Mouse (Mus musculus): ENCODE data around the gene Igf2bp2. TPM values are rescaled to one million over a fixed set of nuclear protein-coding genes. Genes with fewer than 3 reads are reported as not detected.

Igf2bp2 gene
- polyA plus RNA-seq, 1 experiment, result 3.5 TPM

- Histone ChIP-seq H3K27ac (replicated peaks; ENCODE audit: low read depth, low read length) (no peak overlapping the region), H3K4me3 (ENCODE audit: insufficient read depth, low read depth, low read length) (peak overlapping the region; percentile 90), H3K4me1 (ENCODE audit: control insufficient read depth, insufficient read depth, insufficient read length, low read length) (no peaks in the 10 kb centered on the region)
Observed at GRCm38 (mm10) chr16:22161351-22162065, 1.6 kb downstream of the Igf2bp2 start.

DNA sequence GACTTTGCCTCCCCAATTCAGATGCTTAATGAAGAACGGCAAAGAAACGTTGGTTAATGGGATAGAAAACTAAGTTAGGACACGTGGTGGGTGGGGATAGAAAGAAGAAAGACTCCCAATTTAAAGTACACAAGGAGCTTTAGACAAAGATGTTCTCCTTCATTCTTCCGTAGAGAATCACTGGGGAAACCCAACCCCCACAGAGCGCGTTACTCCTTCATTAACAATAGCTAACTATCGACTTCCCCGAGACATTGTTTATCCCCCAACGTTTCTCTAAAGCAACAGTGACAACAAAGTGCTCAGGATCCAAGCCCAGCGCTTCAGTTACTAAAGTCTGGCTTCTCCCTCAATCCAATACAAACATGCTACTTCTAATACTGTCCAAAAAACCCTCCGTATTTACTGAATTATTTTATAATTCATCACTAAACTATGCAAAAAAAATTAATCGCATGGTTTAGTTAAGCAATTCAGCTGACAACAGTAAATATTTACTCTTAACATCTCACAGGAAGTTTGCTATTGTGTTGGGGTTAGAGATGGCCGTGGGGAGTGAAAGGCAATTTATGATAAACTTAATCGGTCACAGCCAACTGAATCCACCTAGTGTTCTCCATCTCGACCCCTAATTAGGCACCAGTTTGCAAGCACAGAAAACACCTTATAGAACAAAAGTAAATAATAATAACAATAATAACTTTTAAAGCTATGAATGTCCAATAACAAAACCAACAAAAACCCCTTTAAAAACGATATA is 2.5 kb downstream of the Igf2bp2 start:
- H3K27ac ChIP-seq (replicated peaks; ENCODE audit: low read depth, low read length), result no peak overlapping the region
- H3K4me3 ChIP-seq (ENCODE audit: insufficient read depth, low read depth, low read length), result peak overlapping the region; percentile 30
- no peaks in the 10 kb centered on the region for H3K4me1 ChIP-seq (ENCODE audit: control insufficient read depth, insufficient read depth, insufficient read length, low read length)

GRCm38 (mm10) chr16:22152941-22153444 is 10.1 kb downstream of the Igf2bp2 start:
- no peak overlapping the region for H3K4me3 ChIP-seq (ENCODE audit: insufficient read depth, low read depth, low read length)
- no peaks in the 10 kb centered on the region for H3K4me1 ChIP-seq (ENCODE audit: control insufficient read depth, insufficient read depth, insufficient read length, low read length)
- no peak overlapping the region for H3K27ac ChIP-seq (replicated peaks; ENCODE audit: low read depth, low read length)

- Histone ChIP-seq H3K27ac (replicated peaks; ENCODE audit: low read depth, low read length) (no peak overlapping the region), H3K4me3 (ENCODE audit: insufficient read depth, low read depth, low read length) (no peak overlapping the region), H3K4me1 (ENCODE audit: control insufficient read depth, insufficient read depth, insufficient read length, low read length) (no peaks in the 10 kb centered on the region)
Observed at GRCm38 (mm10) chr16:22151706-22152315, 11.3 kb downstream of the Igf2bp2 start.

DNA sequence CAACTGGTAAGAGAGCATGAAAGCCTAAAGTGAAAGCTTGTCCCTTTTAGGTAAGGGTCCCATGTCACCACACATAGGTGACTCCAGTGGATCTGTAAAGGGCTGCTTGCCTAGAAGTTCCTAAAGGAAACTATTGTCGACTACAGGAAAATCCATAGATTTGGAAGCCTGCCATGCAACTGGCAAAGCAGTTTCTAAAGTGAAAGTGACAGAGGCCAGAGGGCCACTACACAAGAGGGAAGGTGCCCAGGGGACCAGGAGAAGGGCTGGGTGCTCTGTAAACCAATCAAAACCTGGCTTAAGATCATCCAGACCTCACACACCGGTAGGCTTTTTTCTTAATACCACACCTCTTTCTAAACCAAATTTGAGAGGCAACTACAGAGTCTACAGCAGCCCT is 12.7 kb downstream of the Igf2bp2 start:
- Histone ChIP-seq H3K4me1 (ENCODE audit: control insufficient read depth, insufficient read depth, insufficient read length, low read length) (no peaks in the 10 kb centered on the region), H3K27ac (replicated peaks; ENCODE audit: low read depth, low read length) (no peak overlapping the region), H3K4me3 (ENCODE audit: insufficient read depth, low read depth, low read length) (no peak overlapping the region)

GRCm38 (mm10) chr16:22149659-22150345 is 13.3 kb downstream of the Igf2bp2 start:
- Histone ChIP-seq H3K27ac (replicated peaks; ENCODE audit: low read depth, low read length) (no peak overlapping the region), H3K4me1 (ENCODE audit: control insufficient read depth, insufficient read depth, insufficient read length, low read length) (no peaks in the 10 kb centered on the region), H3K4me3 (ENCODE audit: insufficient read depth, low read depth, low read length) (no peak overlapping the region)

GRCm38 (mm10) chr16:22149076-22149475 is 14.0 kb downstream of the Igf2bp2 start:
- Histone ChIP-seq H3K4me1 (ENCODE audit: control insufficient read depth, insufficient read depth, insufficient read length, low read length) (no peaks in the 10 kb centered on the region), H3K4me3 (ENCODE audit: insufficient read depth, low read depth, low read length) (no peak overlapping the region)

DNA sequence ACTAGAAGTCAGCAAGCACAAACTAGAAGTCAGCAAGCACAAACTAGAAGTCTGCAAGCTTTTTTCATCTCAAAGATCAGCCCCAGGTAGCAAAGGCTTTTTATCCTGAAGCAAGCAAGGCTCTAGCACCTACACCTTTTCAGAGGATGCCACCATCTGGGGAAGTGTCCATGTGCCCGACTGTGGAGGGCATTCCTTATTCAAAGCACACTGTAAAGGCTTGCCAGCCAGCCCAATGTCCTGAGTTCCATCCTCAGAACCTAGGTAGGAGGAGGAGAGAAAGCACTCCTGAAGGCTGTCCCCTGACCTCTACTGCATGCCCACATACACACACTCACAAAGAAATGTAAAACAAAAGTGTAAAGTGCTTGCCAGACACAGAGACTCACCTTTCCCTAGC is 16.0 kb downstream of the Igf2bp2 start:
- no peak overlapping the region for H3K4me3 ChIP-seq (ENCODE audit: insufficient read depth, low read depth, low read length)
- no peaks in the 10 kb centered on the region for H3K4me1 ChIP-seq (ENCODE audit: control insufficient read depth, insufficient read depth, insufficient read length, low read length)
- no peak overlapping the region for H3K27ac ChIP-seq (replicated peaks; ENCODE audit: low read depth, low read length)

More at GRCm38 (mm10) chr16:22149076-22149475, 14.0 kb downstream of the Igf2bp2 start:
- no peak overlapping the region for H3K27ac ChIP-seq (replicated peaks; ENCODE audit: low read depth, low read length)

DNA sequence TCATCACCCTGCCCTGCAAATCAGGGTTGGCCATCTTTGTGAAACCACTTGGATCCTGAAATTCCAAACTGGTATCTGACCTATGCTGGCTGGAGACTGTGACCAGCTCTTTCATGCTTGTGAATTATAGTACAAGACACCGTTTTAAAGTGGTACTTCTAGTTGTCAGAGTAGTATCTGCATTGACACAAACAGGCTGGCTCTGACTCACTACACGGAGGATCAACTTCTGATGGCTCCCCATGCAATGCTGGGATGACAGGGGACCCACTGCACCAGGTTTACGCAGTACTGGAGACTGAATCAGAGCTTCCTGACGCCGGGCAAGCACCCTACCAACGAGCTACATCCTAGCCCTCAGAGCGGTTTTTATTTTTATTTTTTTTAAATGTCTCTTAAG is 17.0 kb downstream of the Igf2bp2 start:
- H3K4me1 ChIP-seq (ENCODE audit: control insufficient read depth, insufficient read depth, insufficient read length, low read length), result no peaks in the 10 kb centered on the region
- H3K4me3 ChIP-seq (ENCODE audit: insufficient read depth, low read depth, low read length), result no peak overlapping the region
- no peak overlapping the region for H3K27ac ChIP-seq (replicated peaks; ENCODE audit: low read depth, low read length)

- no peak overlapping the region for H3K4me3 ChIP-seq (ENCODE audit: insufficient read depth, low read depth, low read length)
- no peaks in the 10 kb centered on the region for H3K4me1 ChIP-seq (ENCODE audit: control insufficient read depth, insufficient read depth, insufficient read length, low read length)
- H3K27ac ChIP-seq (replicated peaks; ENCODE audit: low read depth, low read length), result no peak overlapping the region
Observed at GRCm38 (mm10) chr16:22144490-22144889, 18.6 kb downstream of the Igf2bp2 start.

- H3K4me3 ChIP-seq (ENCODE audit: insufficient read depth, low read depth, low read length), result no peak overlapping the region
- no peaks in the 10 kb centered on the region for H3K4me1 ChIP-seq (ENCODE audit: control insufficient read depth, insufficient read depth, insufficient read length, low read length)
- H3K27ac ChIP-seq (replicated peaks; ENCODE audit: low read depth, low read length), result no peak overlapping the region
Observed at GRCm38 (mm10) chr16:22140861-22141260, 22.2 kb downstream of the Igf2bp2 start.

GRCm38 (mm10) chr16:22139821-22140220 is 23.3 kb downstream of the Igf2bp2 start:
- Histone ChIP-seq H3K4me3 (ENCODE audit: insufficient read depth, low read depth, low read length) (no peak overlapping the region), H3K4me1 (ENCODE audit: control insufficient read depth, insufficient read depth, insufficient read length, low read length) (no peaks in the 10 kb centered on the region), H3K27ac (replicated peaks; ENCODE audit: low read depth, low read length) (no peak overlapping the region)

GRCm38 (mm10) chr16:22136198-22136597 is 26.9 kb downstream of the Igf2bp2 start:
- no peaks in the 10 kb centered on the region for H3K4me1 ChIP-seq (ENCODE audit: control insufficient read depth, insufficient read depth, insufficient read length, low read length)

DNA sequence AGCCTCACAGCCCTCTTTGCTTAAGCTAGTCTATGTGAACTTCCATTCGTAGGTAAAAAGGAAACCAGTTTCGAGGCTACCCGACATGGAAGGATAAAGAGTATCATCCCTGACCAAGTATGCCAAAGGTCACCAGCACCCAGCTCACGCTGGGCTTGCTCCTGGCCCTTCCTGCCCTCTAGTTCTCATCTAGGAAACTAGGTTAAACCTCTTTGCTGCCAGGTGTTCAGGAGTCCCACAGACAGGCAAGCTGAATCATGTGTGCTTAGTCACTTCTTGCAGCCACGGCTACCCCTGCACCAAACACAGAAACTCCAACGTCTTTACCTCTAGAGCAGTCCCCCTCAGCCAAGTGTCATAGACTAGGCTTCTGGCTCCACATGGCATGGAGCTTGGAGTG is 31.8 kb downstream of the Igf2bp2 start:
- Histone ChIP-seq H3K27ac (replicated peaks; ENCODE audit: low read depth, low read length) (no peak overlapping the region), H3K4me1 (ENCODE audit: control insufficient read depth, insufficient read depth, insufficient read length, low read length) (no peaks in the 10 kb centered on the region), H3K4me3 (ENCODE audit: insufficient read depth, low read depth, low read length) (no peak overlapping the region)

More at GRCm38 (mm10) chr16:22136198-22136597, 26.9 kb downstream of the Igf2bp2 start:
- Histone ChIP-seq H3K27ac (replicated peaks; ENCODE audit: low read depth, low read length) (no peak overlapping the region), H3K4me3 (ENCODE audit: insufficient read depth, low read depth, low read length) (no peak overlapping the region)

DNA sequence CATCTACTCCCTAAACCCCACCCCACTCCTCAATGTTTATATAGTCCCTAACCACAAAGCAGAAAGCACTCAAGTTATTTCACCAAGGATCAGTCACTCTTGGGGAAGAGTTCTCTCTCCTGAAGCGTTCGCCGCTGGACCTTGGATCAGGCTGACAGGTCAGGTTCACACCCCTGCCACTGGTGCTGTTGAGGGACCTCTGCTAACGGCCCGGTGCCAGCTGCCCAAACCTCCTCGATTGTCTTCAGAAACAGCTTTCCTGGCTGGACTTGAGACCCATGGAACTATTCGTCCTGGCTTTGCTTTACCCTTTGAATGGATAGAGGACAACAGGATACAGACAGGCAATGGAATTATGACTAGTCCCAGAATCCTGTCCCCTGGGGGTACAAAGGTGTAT is 33.6 kb downstream of the Igf2bp2 start:
- H3K4me1 ChIP-seq (ENCODE audit: control insufficient read depth, insufficient read depth, insufficient read length, low read length), result no peaks in the 10 kb centered on the region
- H3K4me3 ChIP-seq (ENCODE audit: insufficient read depth, low read depth, low read length), result no peak overlapping the region
- no peak overlapping the region for H3K27ac ChIP-seq (replicated peaks; ENCODE audit: low read depth, low read length)

Data from brown adipose tissue, adult 24 weeks (tissue).